Mouse (Mus musculus) forebrain, embryonic 10.5 days (tissue): ENCODE results near the gene Pkd1. TPM values are rescaled to one million over a fixed set of nuclear protein-coding genes. Genes with fewer than 3 reads are reported as not detected.

Experiments used
- DNase-seq: peaks from one replicate; pipeline ENCODE4 v3.0.0-alpha.2; 2017; ENCODE audit warnings: low spot score; ENCODE audit errors: extremely low spot score
- H3K27ac ChIP-seq: fragments of 300-500 bp; sonication (generic); 2 replicates; pipeline ENCODE4 v1.5.1; 2016; ENCODE audit warnings: mild to moderate bottlenecking
- H3K27me3 ChIP-seq: fragments of 300-500 bp; sonication (generic); 2 replicates; pipeline ENCODE4 v1.6.1; 2016; ENCODE audit warnings: mild to moderate bottlenecking; ENCODE audit not compliant: poor library complexity, severe bottlenecking
- H3K36me3 ChIP-seq: fragments of 300-500 bp; sonication (generic); replicated peaks from 2 replicates; pipeline ENCODE4 v1.6.1; 2016; ENCODE audit warnings: mild to moderate bottlenecking, moderate library complexity
- H3K4me1 ChIP-seq: fragments of 300-500 bp; sonication (generic); 2 replicates; pipeline ENCODE4 v1.6.1; 2016
- H3K4me3 ChIP-seq: fragments of 300-500 bp; sonication (generic); 2 replicates; pipeline ENCODE4 v1.5.1; 2016; ENCODE audit warnings: mild to moderate bottlenecking, moderate library complexity
- H3K9me3 ChIP-seq: fragments of 300-500 bp; sonication (generic); 2 replicates; pipeline ENCODE4 v1.6.1; 2016; ENCODE audit warnings: mild to moderate bottlenecking, moderate library complexity
- WGBS: fragments of 180-500 bp; shearing (Covaris S2); methylation state at CpG from one replicate; pipeline ENCODE4 v1.1.7; 2016; 5-methylcytosine and 5-hydroxymethylcytosine counted together
- polyA plus RNA-seq: library from polyadenylated mRNA; unstranded; fragments of >200 nt; fragmentation: Nextera tagmentation; extraction: Ambion mirVana; gene quantifications from 2 replicates; pipeline ENCODE4 v1.2.1, GENCODE M21; 2016

Gene Pkd1
- polyA plus RNA-seq, 1 experiment from 2014 or later: 12.9 TPM

- Histone ChIP-seq H3K27me3 (no peaks in the 10 kb centered on the region), H3K9me3 (no peaks in the 10 kb centered on the region), H3K4me1 (no peaks in the 10 kb centered on the region), H3K36me3 (peaks cover 91% of the 10 kb centered on the region), H3K4me3 (no peak overlapping the region), H3K27ac (no peak overlapping the region)
- DNase-seq: no peak
- WGBS: 68% methylated on average over 5 of the region's 5 CpGs
These were observed 34.2 kb downstream of the Pkd1 start for GRCm38 (mm10) chr17:24583599-24584460.

DNA sequence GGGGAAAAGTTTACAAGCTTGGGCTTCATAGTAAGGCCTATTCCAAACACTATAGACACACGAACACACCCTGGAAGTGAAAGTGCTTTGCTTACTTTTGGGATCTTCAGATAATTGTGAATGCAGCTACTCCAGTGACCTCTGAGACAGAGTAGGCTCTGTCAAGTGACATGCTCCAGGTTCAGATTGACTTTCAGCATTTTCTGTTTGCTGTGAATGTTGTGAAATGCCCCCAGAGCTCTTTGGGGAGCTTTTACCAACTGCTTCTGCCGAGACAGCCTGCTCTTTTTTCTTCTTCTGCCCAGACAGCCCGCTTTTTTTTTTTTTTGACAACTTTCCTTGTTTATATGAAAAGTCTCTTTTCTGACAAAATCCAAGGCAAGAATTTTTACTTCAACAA is 34.9 kb downstream of the Pkd1 start:
- 89% methylated on average over 3 of the region's 3 CpGs for WGBS
- peaks cover 89% of the 10 kb centered on the region for H3K36me3 ChIP-seq
- no peak for DNase-seq

DNA sequence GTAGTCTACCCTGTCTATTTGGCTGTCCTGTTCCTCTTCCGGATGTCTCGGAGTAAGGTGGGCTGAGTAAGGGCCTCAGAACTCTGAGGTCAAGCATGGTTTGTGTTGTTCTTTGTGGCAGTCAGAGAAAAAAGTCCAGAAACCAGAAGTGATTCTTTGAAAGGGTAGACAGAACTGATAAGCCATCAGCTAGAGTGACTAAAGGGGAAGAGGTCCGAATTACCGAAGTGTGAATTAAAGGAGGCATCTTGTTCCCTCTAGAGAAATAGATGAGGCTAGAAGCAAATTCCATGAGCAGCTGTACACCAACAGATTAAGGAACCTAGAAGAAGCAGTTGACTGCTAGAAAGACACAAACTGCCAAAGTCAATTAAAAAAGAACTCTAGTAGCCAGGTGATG is 36.9 kb downstream of the Pkd1 start:
- H3K9me3 ChIP-seq: no peaks in the 10 kb centered on the region
- no peak for DNase-seq
- no peaks in the 10 kb centered on the region for H3K4me1 ChIP-seq
- H3K4me3 ChIP-seq: no peak overlapping the region
- H3K36me3 ChIP-seq: peaks cover 86% of the 10 kb centered on the region
- whole genome bisulfite sequencing: 98% methylated on average over 4 of the region's 4 CpGs
- H3K27me3 ChIP-seq: no peaks in the 10 kb centered on the region
- H3K27ac ChIP-seq: no peak overlapping the region

More for the DNA sequence above, 34.9 kb downstream of the Pkd1 start:
- Histone ChIP-seq H3K4me1 (no peaks in the 10 kb centered on the region), H3K9me3 (no peaks in the 10 kb centered on the region), H3K27me3 (no peaks in the 10 kb centered on the region), H3K27ac (no peak overlapping the region), H3K4me3 (no peak overlapping the region)

GRCm38 (mm10) chr17:24590943-24591342 is 41.3 kb downstream of the Pkd1 start:
- Histone ChIP-seq H3K36me3 (peaks cover 94% of the 10 kb centered on the region), H3K4me3 (no peak overlapping the region), H3K27ac (no peak overlapping the region), H3K9me3 (no peaks in the 10 kb centered on the region), H3K4me1 (no peaks in the 10 kb centered on the region), H3K27me3 (no peaks in the 10 kb centered on the region)
- WGBS: 91% methylated on average over 3 of the region's 3 CpGs
- DNase-seq: no peak

GRCm38 (mm10) chr17:24591695-24592094 is 42.1 kb downstream of the Pkd1 start:
- H3K36me3 ChIP-seq: peaks cover 94% of the 10 kb centered on the region
- 96% methylated on average over 5 of the region's 5 CpGs for WGBS

DNA sequence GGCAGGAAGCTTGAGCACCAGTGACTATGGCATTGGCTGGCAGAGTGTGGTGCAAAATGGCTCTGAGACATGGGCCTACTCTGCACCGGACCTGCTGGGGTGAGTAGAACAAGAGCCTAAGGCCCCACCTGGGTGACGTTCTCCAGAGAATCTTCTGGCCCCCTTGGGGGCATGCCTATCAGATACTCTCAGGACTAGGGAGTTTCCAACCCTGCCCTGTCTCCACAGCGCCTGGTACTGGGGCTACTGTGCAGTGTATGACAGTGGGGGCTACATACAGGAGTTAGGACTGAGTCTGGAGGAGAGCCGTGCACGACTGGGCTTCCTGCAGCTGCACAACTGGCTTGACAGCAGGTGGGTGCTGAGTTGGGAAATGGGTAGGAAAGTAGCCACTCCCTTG is 43.6 kb downstream of the Pkd1 start:
- Histone ChIP-seq H3K9me3 (no peaks in the 10 kb centered on the region), H3K4me3 (no peak overlapping the region), H3K27me3 (no peaks in the 10 kb centered on the region), H3K4me1 (no peaks in the 10 kb centered on the region), H3K36me3 (peaks cover 94% of the 10 kb centered on the region), H3K27ac (no peak overlapping the region)
- no peak for DNase-seq
- 88% methylated on average over 5 of the region's 5 CpGs for WGBS

More at GRCm38 (mm10) chr17:24591695-24592094, 42.1 kb downstream of the Pkd1 start:
- Histone ChIP-seq H3K27me3 (no peaks in the 10 kb centered on the region), H3K9me3 (no peaks in the 10 kb centered on the region), H3K4me1 (no peaks in the 10 kb centered on the region), H3K4me3 (no peak overlapping the region), H3K27ac (no peak overlapping the region)
- DNase-seq: no peak

- 95% methylated on average over 26 of the region's 26 CpGs for WGBS
- DNase-seq: no peak
- Histone ChIP-seq H3K27ac (no peak overlapping the region), H3K9me3 (no peaks in the 10 kb centered on the region), H3K4me3 (no peak overlapping the region), H3K36me3 (peaks cover 96% of the 10 kb centered on the region), H3K4me1 (no peaks in the 10 kb centered on the region), H3K27me3 (no peaks in the 10 kb centered on the region)
These were observed 44.6 kb downstream of the Pkd1 start for GRCm38 (mm10) chr17:24593992-24594890.

- no peak for DNase-seq
- Histone ChIP-seq H3K9me3 (no peaks in the 10 kb centered on the region), H3K4me1 (no peaks in the 10 kb centered on the region), H3K4me3 (no peak overlapping the region), H3K27ac (no peak overlapping the region), H3K27me3 (no peaks in the 10 kb centered on the region), H3K36me3 (peaks cover 100% of the 10 kb centered on the region)
- WGBS: 84% methylated on average over 17 of the region's 17 CpGs
These were observed 45.8 kb downstream of the Pkd1 start for GRCm38 (mm10) chr17:24595126-24596072.

DNA sequence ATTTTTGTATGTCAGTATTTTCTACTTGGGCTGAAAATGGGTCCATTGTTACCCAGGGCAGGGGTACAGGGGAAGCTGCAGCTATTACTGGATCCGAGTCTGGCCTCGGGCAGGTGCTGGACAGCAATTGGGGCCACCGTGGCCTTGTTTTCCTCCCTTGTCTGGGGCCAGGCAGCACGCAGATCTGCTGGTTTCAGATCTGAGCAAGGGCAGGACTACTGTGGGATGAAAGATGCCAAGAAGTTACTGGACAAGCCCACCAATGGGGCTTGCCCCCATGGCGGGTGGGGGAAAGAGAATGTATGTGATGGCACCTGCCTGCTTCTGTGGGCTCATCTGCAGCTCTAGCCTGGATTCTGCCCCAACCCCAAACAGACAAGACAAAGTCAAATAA is 46.4 kb downstream of the Pkd1 start:
- Histone ChIP-seq H3K36me3 (peaks cover 100% of the 10 kb centered on the region), H3K9me3 (no peaks in the 10 kb centered on the region), H3K4me1 (no peaks in the 10 kb centered on the region), H3K4me3 (no peak overlapping the region), H3K27me3 (no peaks in the 10 kb centered on the region), H3K27ac (no peak overlapping the region)
- WGBS: 91% methylated on average over 5 of the region's 5 CpGs
- DNase-seq: no peak

DNA sequence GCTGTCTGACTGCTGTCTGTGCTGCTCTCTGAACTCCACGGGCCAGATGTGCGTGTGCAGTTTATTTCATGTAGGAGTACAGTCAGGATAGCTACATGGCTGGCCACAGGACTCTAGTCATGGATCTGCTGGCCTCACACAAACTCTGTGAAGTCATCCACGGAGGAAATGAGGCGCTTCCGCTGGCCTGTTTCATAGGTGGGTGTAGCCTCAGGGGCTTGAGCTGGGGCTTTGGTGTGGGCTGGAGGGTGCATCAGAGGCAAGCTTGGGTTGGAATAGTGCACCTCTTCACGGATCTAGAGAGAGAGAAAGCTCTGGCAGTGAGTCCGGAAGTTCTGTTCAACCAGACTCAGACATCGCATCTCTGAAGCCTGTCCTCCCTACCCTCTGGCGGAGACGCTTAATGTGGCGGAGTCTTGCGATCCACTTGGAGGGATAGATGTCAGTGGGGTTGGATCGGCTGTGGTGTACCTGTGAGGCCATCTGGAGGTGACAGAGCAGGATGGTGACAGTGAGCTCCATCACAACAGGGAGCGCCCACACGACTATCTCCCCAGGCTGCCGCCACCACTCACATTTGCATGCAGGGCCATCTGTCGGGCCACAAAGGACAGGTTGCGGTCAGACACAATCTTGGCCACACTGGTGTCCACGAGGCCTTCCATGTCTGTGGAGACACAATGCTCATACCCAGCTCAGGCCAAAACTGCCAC is 47.0 kb downstream of the Pkd1 start:
- no peaks in the 10 kb centered on the region for H3K27me3 ChIP-seq
- H3K36me3 ChIP-seq: peaks cover 100% of the 10 kb centered on the region
- DNase-seq: no peak
- WGBS: 92% methylated on average over 19 of the region's 19 CpGs
- no peak overlapping the region for H3K4me3 ChIP-seq
- H3K9me3 ChIP-seq: no peaks in the 10 kb centered on the region
- no peak overlapping the region for H3K27ac ChIP-seq
- no peaks in the 10 kb centered on the region for H3K4me1 ChIP-seq

- Histone ChIP-seq H3K9me3 (no peaks in the 10 kb centered on the region), H3K4me3 (no peak overlapping the region), H3K27ac (no peak overlapping the region), H3K36me3 (peaks cover 100% of the 10 kb centered on the region), H3K27me3 (no peaks in the 10 kb centered on the region), H3K4me1 (no peaks in the 10 kb centered on the region)
- no peak for DNase-seq
- 92% methylated on average over 3 of the region's 3 CpGs for WGBS
These were observed 48.4 kb downstream of the Pkd1 start for GRCm38 (mm10) chr17:24597989-24598388.

DNA sequence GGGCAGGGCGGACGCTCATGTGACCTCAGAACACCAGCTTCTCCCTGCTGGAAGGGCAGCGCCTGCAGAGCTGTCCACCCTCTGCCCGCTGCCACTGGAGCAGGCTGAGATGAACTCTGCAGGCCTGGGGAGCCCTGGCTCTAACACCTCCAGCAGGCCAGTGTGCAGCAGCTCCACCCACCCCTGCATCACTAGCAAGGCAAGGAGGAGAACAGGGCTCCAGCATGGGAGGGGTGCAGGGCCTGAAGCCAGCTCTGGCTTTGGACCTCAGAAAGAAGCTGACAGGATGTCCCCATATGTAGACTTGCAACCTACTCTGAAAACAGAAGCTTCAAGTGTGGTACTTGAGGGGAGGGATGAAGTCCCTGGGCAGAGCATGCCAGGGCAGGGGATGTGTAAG is 50.9 kb downstream of the Pkd1 start:
- 99% methylated on average over 4 of the region's 4 CpGs for WGBS
- no peaks in the 10 kb centered on the region for H3K9me3 ChIP-seq
- no peak overlapping the region for H3K4me3 ChIP-seq
- DNase-seq: no peak
- no peak overlapping the region for H3K27ac ChIP-seq
- H3K36me3 ChIP-seq: peaks cover 100% of the 10 kb centered on the region
- H3K4me1 ChIP-seq: no peaks in the 10 kb centered on the region
- H3K27me3 ChIP-seq: no peaks in the 10 kb centered on the region
